Mouse (Mus musculus): Measurements from ENCODE around the gene Asap3.

Asap3 gene

DNA sequence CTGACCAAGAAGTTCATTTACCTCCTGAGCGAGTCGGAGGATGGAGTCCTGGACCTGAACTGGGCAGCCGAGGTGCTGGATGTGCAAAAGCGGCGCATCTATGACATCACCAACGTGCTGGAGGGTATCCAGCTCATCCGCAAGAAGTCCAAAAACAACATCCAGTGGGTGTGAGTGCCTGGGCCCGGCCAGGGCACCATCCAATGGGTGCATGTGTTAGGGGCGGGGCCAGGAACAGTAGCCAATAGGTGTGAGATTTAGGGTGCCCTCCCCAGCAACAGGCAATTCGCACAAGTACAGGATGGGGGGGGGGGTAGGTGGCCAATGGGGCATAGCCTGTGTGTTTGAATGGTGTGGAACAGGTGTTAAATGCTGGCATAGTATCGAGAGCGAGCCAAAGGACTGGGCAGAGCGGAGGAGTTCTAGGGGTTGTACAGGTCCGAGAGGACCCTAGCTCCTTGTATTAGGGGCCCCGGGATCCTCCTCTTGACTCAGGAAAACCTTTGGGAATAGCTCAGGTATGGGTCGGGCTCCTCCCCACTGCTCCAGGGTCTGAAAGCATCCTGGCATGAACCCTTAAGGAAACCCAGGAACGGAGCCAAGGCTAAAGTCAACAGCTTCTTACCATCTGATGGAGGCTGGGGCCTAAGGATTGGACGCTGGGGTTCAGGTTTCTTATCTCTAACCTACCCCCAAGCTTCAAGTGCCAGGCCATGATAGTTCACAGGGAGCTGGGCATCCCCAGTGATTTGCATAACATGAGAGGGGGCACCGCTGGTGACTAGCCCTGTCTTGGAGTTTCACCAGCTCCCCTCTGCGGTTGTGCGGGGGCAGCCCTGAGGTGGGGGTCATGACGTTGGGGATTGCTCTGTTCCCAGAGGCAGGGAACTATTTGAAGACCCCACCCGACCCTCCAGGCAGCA lies 25.5 kb upstream of the Asap3 start:
- WGBS, result 27% methylated on average over 23 of the region's 23 CpGs

- whole genome bisulfite sequencing, result 42% methylated on average over 12 of the region's 12 CpGs
These were observed 24.8 kb upstream of the Asap3 start for GRCm38 (mm10) chr4:136181367-136181766.

DNA sequence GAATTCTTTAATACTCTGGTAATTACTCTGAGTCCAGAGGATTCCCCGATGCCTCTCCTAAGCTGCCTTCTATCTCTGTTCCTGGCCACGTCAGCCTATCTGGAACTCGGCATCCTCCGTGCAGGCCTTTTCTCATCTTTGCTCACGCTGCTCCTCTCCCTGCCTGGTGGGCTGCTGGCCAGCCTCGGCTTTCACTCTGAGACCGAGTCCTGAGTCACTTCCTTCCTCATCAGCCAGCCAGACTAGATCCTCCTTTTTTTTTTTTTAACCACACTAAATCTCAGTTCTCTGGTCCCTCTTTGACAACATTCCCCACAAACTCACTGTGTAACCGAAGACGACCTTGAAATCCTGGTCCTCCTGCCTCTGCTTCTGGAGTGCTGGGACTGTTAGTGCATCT lies 20.8 kb upstream of the Asap3 start:
- WGBS, result 48% methylated on average over 9 of the region's 9 CpGs

DNA sequence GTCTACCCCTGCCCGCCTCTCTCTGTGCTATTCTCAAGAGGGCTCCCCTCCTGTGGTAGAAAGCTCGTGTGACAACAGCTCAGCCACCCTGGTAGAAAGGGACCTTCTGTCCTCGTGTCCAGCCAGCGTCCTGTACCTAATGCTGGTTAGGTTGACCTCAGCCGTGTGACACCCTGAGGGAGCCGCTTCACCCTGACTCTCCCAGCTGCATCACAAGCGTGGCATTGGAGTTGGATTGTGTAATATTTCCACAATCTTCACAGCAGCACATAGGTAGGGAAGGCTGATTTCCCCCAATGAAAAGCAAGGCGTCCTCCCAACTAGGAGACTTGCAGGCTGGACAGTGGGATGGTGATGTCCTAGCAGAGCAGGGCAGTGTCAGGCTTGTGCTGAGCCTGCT lies 19.9 kb upstream of the Asap3 start:
- 94% methylated on average over 8 of the region's 8 CpGs for WGBS

- 69% methylated on average over 23 of the region's 23 CpGs for WGBS
These were observed 19.3 kb upstream of the Asap3 start for GRCm38 (mm10) chr4:136186739-136187472.

DNA sequence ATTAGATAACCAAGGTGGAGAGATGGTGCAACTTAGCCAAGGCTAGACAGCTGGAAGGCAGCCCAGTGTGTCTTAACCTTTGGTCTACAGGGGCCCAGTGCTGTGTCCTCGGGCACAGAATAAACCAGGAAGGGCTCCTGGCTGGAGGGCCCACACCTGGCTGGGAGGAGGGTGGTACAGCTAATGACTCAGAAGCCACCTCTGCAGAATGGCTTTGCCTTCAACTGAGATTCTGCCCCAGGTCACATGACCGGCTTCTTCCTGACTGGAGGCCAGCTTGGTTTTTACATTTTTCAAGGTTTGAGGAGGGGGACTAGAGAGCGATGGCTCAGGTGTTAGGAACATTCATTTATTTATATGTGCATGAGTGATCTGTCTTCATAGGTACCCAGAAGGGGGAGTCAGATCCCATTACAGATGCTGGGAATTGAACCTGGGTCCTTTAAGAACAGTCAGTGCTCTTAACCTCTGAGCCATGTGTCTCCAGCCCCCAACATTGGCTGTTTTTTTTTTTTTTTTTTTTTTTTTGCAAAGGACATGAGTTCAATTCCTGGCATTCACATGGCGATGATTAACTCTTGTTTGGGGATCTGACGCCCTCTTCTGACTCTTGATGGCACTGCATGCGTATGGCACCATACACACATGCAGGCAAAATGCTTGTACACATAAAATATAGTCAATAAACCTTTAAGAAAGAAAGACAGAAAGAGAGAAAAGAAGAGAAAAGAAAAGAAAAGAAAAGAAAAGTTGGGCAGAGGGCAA lies 17.0 kb upstream of the Asap3 start:
- 90% methylated on average over 6 of the region's 6 CpGs for WGBS

DNA sequence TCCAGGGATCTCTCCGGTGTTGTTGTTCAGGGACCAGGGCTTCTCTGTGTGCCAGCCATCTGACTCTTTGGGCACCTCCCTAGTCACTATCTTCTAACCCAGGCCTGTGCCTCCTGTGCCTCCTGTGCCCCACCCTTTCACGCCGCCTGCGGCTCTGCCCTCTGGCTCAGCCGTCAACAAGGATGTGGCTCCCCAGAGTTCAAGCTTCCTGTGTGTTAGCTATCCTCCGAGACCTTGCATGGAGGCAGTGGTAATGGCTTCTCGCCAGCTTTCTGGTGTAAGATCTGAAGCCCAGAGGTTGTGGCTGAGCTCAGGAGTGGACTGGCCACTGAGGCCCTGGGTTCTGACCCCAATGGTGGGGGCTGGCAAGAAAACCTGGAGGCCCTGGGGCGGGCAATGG lies 16.3 kb upstream of the Asap3 start:
- whole genome bisulfite sequencing, result 85% methylated on average over 8 of the region's 8 CpGs

DNA sequence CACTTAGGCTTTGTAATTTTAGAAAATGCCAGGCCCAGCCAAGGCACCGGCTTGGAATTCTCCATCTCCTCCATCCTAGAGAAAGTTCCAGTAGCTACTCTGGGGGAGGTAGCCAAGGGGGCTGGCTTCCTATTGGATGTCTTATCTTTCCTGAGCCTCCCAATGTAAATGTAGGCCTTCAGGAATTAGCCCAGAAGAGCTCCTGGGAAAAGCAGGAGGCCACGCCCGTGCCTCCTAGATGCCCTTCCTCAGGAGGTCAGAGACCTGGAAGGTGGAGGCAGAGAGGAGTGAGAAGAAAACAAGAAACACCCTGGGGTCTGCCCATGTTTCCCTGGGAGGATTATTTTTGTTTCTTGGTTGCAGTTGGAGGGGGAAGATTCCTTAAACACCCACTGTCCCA lies 12.6 kb upstream of the Asap3 start:
- 88% methylated on average over 3 of the region's 3 CpGs for WGBS

GRCm38 (mm10) chr4:136195029-136195428 lies 11.1 kb upstream of the Asap3 start:
- 79% methylated on average over 7 of the region's 7 CpGs for WGBS

- 84% methylated on average over 9 of the region's 9 CpGs for whole genome bisulfite sequencing
These were observed 10.5 kb upstream of the Asap3 start for GRCm38 (mm10) chr4:136195629-136196028.

DNA sequence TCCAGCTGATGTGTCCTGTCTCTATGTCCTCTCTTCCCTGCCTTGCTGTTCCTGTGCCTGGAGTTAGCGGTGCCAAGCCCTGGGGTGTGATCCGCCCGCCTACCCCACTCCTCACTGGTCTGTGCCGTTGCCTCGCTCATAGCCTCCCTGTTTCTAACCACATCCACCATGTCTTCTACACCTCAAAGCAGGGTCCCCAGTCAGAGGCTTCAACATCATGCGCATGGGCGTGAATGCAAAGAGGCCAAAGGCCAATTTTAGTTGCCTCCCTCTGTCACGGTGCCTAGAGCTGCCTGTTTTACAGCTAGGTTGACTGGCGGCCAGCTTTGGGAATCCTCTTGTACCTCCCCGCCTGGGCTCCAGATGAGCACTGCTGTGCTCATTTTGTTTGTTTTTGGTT lies 10.0 kb upstream of the Asap3 start:
- 86% methylated on average over 10 of the region's 10 CpGs for WGBS

DNA sequence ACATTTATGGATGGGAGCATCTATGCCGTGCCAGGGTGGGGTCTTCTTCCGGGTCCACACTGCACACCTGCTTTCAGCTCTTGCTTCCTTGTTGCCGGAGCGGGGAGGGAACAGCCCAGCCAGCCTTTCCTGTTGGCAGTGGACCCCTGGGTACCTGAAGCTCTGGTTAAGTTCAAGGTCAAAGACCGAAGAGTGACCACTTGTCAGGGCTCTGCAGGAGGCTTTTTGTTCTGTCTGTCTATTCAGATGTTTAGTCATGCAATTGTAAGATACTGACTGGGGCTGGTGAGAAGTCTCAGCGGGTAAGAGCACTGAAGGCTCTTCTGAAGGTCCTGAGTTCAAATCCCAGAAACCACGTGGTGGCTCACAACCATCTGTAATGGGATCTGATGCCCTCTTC lies 7.3 kb upstream of the Asap3 start:
- WGBS, result 83% methylated on average over 7 of the region's 7 CpGs

- WGBS, result 33% methylated on average over 9 of the region's 9 CpGs
These were observed 6.4 kb upstream of the Asap3 start for GRCm38 (mm10) chr4:136199562-136200292.

DNA sequence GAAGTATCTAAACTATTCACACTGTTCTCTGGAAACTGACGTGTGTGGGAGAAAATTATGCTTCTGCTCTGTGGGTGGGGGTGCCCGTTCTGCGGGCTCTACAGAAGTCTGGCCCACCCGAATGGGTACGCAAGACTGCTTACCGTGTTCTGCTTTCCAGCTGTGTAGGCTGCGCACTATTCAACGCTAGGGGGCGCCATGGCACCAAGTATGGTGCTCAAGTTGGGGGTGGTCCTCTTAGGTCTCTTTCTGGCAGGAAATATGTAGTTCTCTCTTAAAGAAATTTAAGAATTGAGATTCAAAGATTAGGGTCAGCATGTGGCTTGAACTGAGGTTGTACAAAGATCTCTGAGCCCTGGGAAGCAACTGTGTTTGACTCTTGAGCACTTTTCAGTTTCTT lies 3.7 kb upstream of the Asap3 start:
- 13% methylated on average over 9 of the region's 9 CpGs for WGBS

GRCm38 (mm10) chr4:136204775-136205174 lies 1.4 kb upstream of the Asap3 start:
- 83% methylated on average over 2 of the region's 2 CpGs for WGBS

DNA sequence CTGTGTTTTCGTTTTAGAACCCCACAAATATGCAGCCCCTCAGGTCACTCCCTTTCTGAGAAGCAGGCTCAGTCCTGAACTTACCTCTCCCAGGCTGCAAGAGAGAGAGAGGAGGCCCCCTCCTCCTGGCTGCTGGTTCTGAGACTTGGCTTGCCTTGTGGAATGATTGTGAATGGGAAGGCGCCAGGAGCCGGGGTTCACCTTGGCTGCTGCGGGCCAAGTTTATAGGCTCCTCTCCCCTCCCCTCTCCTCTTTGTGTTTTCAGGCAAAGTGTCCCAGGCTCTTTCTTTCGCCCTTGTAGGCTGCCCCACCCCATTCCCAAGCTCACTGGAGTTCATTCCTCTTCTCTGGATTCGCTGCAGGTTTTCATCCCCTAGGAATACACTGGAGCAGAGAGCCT lies 778 bp downstream of the Asap3 start:
- WGBS, result 25% methylated on average over 6 of the region's 6 CpGs

GRCm38 (mm10) chr4:136210931-136211330 lies 4.8 kb downstream of the Asap3 start:
- WGBS, result 79% methylated on average over 9 of the region's 9 CpGs

GRCm38 (mm10) chr4:136213629-136214028 lies 7.5 kb downstream of the Asap3 start:
- WGBS, result 52% methylated on average over 7 of the region's 7 CpGs

DNA sequence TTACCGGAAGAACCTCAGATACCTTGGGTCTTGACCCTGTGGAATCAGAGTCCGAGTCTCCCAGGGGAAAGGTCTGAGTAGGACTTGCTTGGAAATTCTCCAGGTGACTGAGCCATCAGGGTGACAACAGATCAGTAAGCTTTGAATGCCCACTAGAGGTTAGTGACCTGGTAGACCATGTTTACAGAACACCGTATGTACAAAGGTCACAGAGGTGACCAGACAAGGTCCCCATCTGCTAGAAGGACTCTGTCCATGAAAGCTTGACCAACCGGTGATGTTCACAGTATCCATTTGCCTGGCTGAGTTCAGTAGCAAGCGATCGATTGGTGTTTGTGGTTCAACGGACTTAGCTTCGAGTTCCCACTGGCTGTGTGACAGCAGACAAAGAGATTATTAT lies 8.7 kb downstream of the Asap3 start:
- WGBS, result 87% methylated on average over 8 of the region's 8 CpGs

GRCm38 (mm10) chr4:136215576-136215975 lies 9.4 kb downstream of the Asap3 start:
- 88% methylated on average over 8 of the region's 8 CpGs for WGBS

GRCm38 (mm10) chr4:136217063-136217462 lies 10.9 kb downstream of the Asap3 start:
- WGBS, result 73% methylated on average over 10 of the region's 10 CpGs

Measured in cerebral cortex, adult 2 months (tissue).